Mouse (Mus musculus): ENCODE data around the gene Clcn6.

- TF ChIP-seq CTCF (IDR thresholded peaks at IDR 0.05; ENCODE audit: insufficient read depth, low read depth, low read length), result no peak
- no peak for TF ChIP-seq POLR2A (IDR thresholded peaks at IDR 0.05; ENCODE audit: insufficient read depth, low read depth, low read length)
Observed at GRCm38 (mm10) chr4:148085131-148085906, 46.7 kb upstream of the Clcn6 start.
